Mouse (Mus musculus): Measurements from ENCODE around the gene Serpina3a. TPM values are rescaled to one million over a fixed set of nuclear protein-coding genes. Genes with fewer than 3 reads are reported as not detected.
"Not testable (repeated sequence)": the region's sequence is repeated elsewhere in the genome, so short reads cannot be mapped to it uniquely, and the experiment has no call there.

Gene Serpina3a
- total RNA-seq (2021): not detected
- long read RNA-seq, experiment 1: 0 reads
- long read RNA-seq, experiment 2: 0 reads

GRCm38 (mm10) chr12:104112333-104112732 is at the start of gene Serpina3a:
Gene Serpina3a (plus strand): TSS chr12:104112724.
- H3K4me3 ChIP-seq; DNase-seq (ENCODE audit: low spot score in 2 of 2); H3K27ac ChIP-seq: not testable (repeated sequence)

DNA sequence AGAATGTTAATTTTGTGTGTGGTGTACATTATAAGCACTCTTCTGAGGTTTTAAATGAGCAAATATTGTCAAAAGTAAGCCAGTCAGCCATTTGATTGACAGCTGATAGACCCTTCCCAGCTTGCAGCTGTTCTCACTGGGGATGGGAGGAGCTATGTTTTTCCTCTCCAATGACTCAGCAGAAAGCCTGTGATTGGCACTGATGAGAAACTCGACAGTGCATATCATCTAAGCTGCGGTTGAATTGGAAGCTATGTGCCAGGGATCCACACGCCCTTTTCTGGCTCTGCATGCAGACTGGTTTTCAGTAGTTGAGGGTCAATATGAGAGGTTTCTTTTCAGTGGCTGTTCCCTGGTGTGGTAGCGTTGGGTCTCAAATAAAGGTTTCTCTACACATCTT is 48.0 kb upstream of the Serpina3a start:
- TF ChIP-seq CTCF (conservative IDR thresholded peaks at IDR 0.05): no peak
- no peak for DNase-seq (ENCODE audit: low spot score in 2 of 2)
- H3K27ac ChIP-seq: peak overlapping the region; percentile 67
- no peak overlapping the region for H3K4me3 ChIP-seq

- Histone ChIP-seq H3K27ac (peak overlapping the region; percentile 67), H3K4me3 (no peak overlapping the region)
- no peak for TF ChIP-seq CTCF (conservative IDR thresholded peaks at IDR 0.05)
- no peak for DNase-seq (ENCODE audit: low spot score in 2 of 2)
Observed at GRCm38 (mm10) chr12:104064996-104065395, 47.5 kb upstream of the Serpina3a start.

- peak in 1 of 2 experiments; percentile 74 for DNase-seq (ENCODE audit: low spot score in 2 of 2)
- peak overlapping the region; percentile 48; the same call in 1 of the 2 replicates for H3K27ac ChIP-seq
Observed at GRCm38 (mm10) chr12:104066241-104066640, 46.3 kb upstream of the Serpina3a start.

GRCm38 (mm10) chr12:104067549-104067948 is 45.0 kb upstream of the Serpina3a start:
- peak overlapping the region; percentile 85 for H3K27ac ChIP-seq
- TF ChIP-seq CTCF (conservative IDR thresholded peaks at IDR 0.05): no peak; the same call in 1 of the 2 replicates
- DNase-seq (ENCODE audit: low spot score in 2 of 2): peak; percentile 63 to 64
- H3K4me3 ChIP-seq: peak overlapping the region; percentile 41

More at GRCm38 (mm10) chr12:104066241-104066640, 46.3 kb upstream of the Serpina3a start:
- peak; percentile 87 for TF ChIP-seq CTCF (conservative IDR thresholded peaks at IDR 0.05)
- no peak overlapping the region for H3K4me3 ChIP-seq

DNA sequence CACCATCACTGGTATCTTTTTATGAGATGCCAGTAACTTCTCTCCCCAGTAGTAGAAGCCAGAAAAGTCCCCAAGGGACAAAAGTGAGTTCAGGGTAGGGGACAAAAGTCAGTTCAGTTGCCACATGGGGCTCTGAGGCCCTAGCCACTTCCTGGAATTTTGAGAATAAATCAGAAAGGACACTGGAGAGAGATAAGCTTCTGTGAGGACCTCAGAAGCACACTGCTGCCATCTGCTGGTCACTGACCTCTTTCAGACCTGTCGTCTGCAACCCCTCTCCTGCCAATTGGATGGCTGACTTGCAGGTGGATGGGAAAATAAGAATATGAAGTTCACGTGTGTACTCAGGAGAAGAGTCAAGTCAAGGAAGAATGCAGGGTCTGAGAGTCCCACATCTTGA is 42.9 kb upstream of the Serpina3a start:
- no peak overlapping the region for H3K27ac ChIP-seq
- peak; percentile 96 for TF ChIP-seq CTCF (conservative IDR thresholded peaks at IDR 0.05)
- peak; percentile 71 to 83 for DNase-seq (ENCODE audit: low spot score in 2 of 2)
- H3K4me3 ChIP-seq: no peak overlapping the region

DNA sequence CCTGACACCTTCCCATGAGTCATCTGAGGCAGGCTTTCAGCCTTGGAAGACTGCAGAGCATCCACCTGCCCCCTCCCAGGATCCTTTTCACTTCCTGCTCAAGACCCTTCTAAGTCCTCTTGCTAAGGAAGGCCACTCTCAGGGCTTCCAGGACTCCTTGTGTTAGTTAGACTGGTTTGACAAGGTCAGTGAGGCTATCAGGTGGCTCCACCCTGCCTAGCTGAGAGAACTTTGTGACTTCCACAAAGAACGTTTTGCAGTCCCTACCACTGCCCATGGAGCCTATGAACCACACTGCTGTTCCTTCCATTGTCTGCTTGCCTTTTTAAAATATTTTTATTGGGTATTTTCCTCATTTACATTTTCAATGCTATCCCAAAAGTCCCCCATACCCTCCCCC is 40.8 kb upstream of the Serpina3a start:
- H3K4me3 ChIP-seq: no peak overlapping the region
- no peak for TF ChIP-seq CTCF (conservative IDR thresholded peaks at IDR 0.05)

GRCm38 (mm10) chr12:104072286-104072685 is 40.2 kb upstream of the Serpina3a start:
- peak in 1 of 2 experiments; percentile 44 for DNase-seq (ENCODE audit: low spot score in 2 of 2)
- TF ChIP-seq CTCF (conservative IDR thresholded peaks at IDR 0.05): peak; percentile 49
- H3K27ac ChIP-seq: peak overlapping the region; percentile 67
- no peak overlapping the region for H3K4me3 ChIP-seq

More for the DNA sequence above, 40.8 kb upstream of the Serpina3a start:
- DNase-seq (ENCODE audit: low spot score in 2 of 2): no peak
- 0 out of 2 replicates have a peak overlapping the region, but pooled peaks have one; percentile 28 for H3K27ac ChIP-seq

DNA sequence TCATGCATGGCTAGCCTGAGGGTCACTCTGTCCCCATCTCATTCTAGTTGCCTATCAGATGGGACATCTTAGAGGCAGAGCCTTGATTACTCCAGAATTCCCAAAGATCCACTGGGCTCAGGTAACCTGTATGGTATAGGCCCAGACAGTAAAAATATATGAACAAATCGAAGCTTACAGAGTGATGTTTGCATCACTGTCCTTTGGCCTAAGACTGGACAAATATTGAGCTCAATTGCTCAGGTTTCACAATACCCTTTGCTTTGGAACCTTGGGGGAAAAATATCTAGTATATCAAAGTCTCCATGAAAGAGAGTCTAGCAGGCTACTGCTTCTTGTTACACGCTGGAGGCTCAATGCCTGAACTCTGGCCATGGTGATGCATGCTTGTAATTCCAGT is 22.4 kb upstream of the Serpina3a start:
- H3K27ac ChIP-seq: no peak overlapping the region
- no peak for DNase-seq (ENCODE audit: low spot score in 2 of 2)
- no peak overlapping the region for H3K4me3 ChIP-seq
- TF ChIP-seq CTCF (conservative IDR thresholded peaks at IDR 0.05): no peak

DNA sequence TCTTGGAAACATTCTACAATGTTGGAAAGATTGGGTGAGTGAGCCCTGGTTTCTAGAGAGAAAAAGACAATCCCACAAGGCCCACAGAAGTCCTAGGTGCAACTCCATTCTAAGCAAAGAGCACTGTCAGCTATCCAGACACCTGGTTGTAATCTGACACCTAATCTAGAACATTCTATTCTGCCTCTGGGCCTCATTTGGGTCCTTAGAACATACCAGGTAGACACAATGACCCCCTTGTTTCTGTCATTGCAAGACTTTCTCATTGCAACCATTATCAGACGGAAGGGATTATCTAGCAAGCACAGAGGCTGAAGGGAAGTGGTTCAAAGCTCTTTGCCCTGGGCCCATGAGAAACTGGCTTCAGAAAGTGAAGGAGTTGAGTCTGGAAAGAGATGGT is 21.2 kb upstream of the Serpina3a start:
- no peak for TF ChIP-seq CTCF (conservative IDR thresholded peaks at IDR 0.05)
- DNase-seq (ENCODE audit: low spot score in 2 of 2): no peak

DNA sequence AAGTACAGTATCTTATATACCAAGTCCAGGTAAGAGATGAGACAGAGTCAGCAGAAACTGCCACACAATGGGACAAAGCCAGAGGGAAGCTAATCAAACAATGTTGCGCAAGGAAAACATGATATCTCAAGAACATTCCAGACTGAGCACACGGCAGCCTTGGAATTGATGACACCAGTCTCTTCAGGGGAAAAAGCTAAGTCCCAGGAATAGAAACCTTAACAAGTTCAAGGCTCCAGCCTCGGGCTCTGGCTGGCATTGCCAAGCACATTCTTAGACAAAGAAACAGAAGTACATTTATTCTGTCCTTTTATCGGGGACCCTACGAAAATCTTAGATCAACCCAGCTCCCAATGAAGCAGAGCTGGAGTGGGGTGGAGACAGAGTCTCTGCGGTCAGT is 11.8 kb upstream of the Serpina3a start, which contains the start of gene Serpina5:
Serpina5 (plus strand) TSS at position 346 of the 400 bp plus-strand sequence.
- no peak within 1 kb of the TSS for H3K27ac ChIP-seq
- H3K4me3 ChIP-seq: no peak within 1 kb of the TSS
- no peak for DNase-seq (ENCODE audit: low spot score in 2 of 2)
- TF ChIP-seq CTCF (conservative IDR thresholded peaks at IDR 0.05): no peak

More for the DNA sequence above, 21.2 kb upstream of the Serpina3a start:
- Histone ChIP-seq H3K27ac (no peak overlapping the region), H3K4me3 (no peak overlapping the region)

- H3K27ac ChIP-seq: no peak overlapping the region
- H3K4me3 ChIP-seq: no peak overlapping the region
- TF ChIP-seq CTCF (conservative IDR thresholded peaks at IDR 0.05): no peak
- DNase-seq (ENCODE audit: low spot score in 2 of 2): no peak
Observed at GRCm38 (mm10) chr12:104105847-104106246, 6.7 kb upstream of the Serpina3a start.

- no peak for TF ChIP-seq CTCF (conservative IDR thresholded peaks at IDR 0.05)
Observed at GRCm38 (mm10) chr12:104106919-104107318, 5.6 kb upstream of the Serpina3a start.

GRCm38 (mm10) chr12:104108507-104108906 is 4.0 kb upstream of the Serpina3a start:
- TF ChIP-seq CTCF (conservative IDR thresholded peaks at IDR 0.05): no peak
- Histone ChIP-seq H3K27ac (no peak overlapping the region), H3K4me3 (no peak overlapping the region)
- DNase-seq (ENCODE audit: low spot score in 2 of 2): no peak

More at GRCm38 (mm10) chr12:104106919-104107318, 5.6 kb upstream of the Serpina3a start:
- H3K27ac ChIP-seq: no peak overlapping the region
- DNase-seq (ENCODE audit: low spot score in 2 of 2): no peak
- H3K4me3 ChIP-seq: no peak overlapping the region
